Mouse (Mus musculus): ENCODE data around the gene Bpifc. TPM values are rescaled to one million over a fixed set of nuclear protein-coding genes. Genes with fewer than 3 reads are reported as not detected.

Bpifc gene
- total RNA-seq, 4 experiments from 2014 or later: 0.11 to 0.39 (median 0.20) TPM

DNA sequence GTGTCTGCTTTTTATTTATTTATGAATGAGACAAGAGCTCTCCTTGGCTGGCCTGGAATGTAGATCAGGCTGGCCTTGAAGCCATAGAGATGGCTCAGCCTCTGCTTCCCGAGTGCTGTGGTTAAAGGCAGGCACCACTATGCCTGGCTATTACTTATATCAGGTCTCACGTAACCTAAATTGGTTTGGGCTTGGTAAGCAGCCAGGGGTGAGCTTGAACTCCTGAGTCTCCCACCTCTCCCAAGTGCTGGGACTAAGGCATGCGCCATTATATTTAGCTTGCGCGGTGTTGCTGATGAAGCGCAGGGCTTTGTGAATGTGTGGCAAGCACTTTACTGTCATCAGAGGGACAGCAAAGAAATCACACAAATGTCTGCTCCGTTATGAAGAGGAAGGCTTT is 6.1 kb upstream of the Bpifc start:
- DNase-seq (ENCODE audit: low spot score in 2 of 2): no peak

GRCm38 (mm10) chr10:86011172-86011571 is 523 bp downstream of the Bpifc start:
- no peak for DNase-seq (ENCODE audit: low spot score in 2 of 2)

- DNase-seq (ENCODE audit: low spot score in 2 of 2): no peak
These were observed 1.1 kb downstream of the Bpifc start for GRCm38 (mm10) chr10:86010636-86011035.

- DNase-seq (ENCODE audit: low spot score in 2 of 2): no peak
These were observed 2.0 kb downstream of the Bpifc start for GRCm38 (mm10) chr10:86009688-86010087.

- DNase-seq (ENCODE audit: low spot score in 2 of 2): no peak
These were observed 5.2 kb downstream of the Bpifc start for GRCm38 (mm10) chr10:86006455-86006854.

DNA sequence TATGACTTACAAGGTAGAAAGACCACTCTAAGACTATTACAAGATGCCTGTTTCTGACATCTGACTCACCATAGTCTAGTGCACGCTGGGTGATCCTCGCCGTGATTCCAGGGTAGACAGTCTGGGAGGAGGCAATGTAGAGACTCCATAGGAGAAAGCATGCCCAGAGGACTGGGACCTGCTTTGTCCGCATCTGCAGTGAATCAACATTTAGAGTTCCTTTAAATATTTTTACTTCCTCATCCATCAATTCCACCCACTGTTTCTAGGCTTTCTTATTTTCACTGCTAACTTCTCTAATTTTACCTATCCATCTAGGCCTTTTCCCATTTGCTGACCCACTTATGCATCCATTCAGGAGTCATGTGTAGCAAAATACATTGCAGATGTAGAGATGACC is 11.2 kb downstream of the Bpifc start:
- DNase-seq (ENCODE audit: low spot score in 2 of 2): no peak

GRCm38 (mm10) chr10:85994543-85995104 is 17.1 kb downstream of the Bpifc start:
- no peak for DNase-seq (ENCODE audit: low spot score in 2 of 2)

GRCm38 (mm10) chr10:85993836-85994235 is 17.9 kb downstream of the Bpifc start:
- DNase-seq (ENCODE audit: low spot score in 2 of 2): no peak

DNA sequence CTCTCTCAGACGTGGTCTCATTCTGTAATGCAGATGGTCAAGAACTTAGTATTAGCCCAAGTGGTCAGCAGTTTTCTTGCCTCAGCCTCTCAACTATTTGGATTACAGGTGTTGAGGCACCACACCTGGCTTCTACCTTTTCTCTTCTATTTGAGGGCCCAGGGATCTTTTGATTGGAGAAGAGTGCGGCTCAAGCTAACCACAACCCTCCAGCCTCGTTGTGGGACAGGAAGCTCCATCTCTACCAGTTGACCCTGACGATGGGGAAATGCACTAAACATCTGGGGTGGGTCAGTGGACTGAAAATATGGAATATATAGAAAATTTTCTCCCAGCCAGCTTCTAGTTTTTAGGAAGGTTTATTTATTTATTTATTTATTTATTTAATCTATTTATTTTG is 19.3 kb downstream of the Bpifc start:
- no peak for DNase-seq (ENCODE audit: low spot score in 2 of 2)

DNA sequence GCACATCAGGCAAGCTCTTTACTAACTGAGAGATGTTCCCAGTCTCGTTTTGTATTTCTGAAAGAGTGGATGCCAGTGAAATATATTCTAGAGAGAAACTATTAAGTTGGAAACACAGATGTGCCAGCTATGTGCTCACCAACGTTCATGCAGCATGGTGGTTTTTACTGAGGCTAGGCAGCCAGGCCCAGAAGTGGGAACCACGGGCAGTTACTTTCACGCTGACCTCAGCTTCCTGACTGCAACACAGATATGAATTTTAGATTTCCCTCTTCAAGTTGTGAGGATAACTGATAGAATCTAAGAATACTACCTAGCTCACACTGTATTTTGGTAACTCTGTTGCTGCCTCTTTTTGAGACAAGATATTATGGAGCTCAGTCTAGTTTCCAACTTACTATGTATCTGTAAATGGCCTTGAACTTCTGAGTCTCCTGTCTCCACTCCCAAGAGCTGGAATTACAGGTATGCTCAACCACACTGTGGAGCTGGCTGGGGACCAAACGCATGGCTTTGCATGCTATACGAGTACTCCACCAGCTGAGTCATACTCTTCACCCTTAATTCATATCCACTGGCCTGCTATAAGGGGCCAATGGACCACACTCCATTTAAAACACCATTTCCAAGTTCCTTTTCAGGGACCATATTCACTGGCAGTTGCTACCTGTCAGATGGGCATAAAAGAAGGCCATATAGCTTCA is 22.1 kb downstream of the Bpifc start:
- DNase-seq (ENCODE audit: low spot score in 2 of 2): no peak

- peak in 1 of 2 experiments; percentile 43 for DNase-seq (ENCODE audit: low spot score in 2 of 2)
These were observed 38.8 kb downstream of the Bpifc start for GRCm38 (mm10) chr10:85972915-85973314.

DNA sequence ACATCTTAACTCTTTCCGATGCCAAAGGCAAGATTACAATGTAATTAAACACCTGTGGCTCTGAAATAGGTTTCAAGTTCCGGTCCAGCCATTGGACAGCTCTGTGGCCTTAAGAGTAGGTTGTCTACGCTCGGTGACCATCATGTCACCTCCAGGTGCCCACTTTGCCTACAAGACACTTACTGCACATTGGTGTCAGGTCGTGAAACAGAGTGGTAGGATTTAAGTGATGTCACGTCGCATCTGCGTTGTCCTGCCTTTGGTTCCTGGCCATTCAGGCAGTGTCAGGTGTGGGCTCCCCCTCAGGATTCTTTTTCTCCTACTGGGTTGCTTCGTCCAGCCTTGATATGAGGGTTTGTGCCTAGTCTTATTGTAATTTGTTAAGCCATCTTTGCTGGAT is 39.9 kb downstream of the Bpifc start:
- DNase-seq (ENCODE audit: low spot score in 2 of 2): no peak

- no peak for DNase-seq (ENCODE audit: low spot score in 2 of 2)
These were observed 41.6 kb downstream of the Bpifc start for GRCm38 (mm10) chr10:85969894-85970620.

- DNase-seq (ENCODE audit: low spot score in 2 of 2): no peak
These were observed 43.0 kb downstream of the Bpifc start for GRCm38 (mm10) chr10:85968731-85969130.

DNA sequence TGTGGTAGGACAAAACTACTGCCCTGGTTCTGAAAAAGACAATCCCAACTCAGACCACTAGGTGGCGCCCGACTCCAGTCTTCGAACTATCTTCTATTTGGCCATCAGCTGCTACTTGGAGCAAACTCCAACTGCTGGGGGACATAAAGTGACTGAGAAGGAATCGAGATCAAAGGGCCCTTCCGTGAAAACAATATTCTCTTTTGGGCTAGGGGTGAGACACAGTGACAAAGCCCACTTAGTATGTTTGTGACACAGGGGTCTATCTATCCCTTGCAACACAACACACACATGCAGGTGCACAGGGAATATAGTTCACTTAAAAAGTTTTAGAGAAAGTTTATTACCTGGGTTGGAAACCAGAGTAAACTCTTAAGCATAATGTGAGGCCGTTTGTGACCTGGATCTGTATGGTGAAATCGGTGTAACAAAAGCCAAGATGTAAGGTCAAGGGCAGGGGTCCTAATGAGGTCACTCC is 43.5 kb downstream of the Bpifc start:
- peak; percentile 55 to 88 for DNase-seq (ENCODE audit: low spot score in 2 of 2)

DNA sequence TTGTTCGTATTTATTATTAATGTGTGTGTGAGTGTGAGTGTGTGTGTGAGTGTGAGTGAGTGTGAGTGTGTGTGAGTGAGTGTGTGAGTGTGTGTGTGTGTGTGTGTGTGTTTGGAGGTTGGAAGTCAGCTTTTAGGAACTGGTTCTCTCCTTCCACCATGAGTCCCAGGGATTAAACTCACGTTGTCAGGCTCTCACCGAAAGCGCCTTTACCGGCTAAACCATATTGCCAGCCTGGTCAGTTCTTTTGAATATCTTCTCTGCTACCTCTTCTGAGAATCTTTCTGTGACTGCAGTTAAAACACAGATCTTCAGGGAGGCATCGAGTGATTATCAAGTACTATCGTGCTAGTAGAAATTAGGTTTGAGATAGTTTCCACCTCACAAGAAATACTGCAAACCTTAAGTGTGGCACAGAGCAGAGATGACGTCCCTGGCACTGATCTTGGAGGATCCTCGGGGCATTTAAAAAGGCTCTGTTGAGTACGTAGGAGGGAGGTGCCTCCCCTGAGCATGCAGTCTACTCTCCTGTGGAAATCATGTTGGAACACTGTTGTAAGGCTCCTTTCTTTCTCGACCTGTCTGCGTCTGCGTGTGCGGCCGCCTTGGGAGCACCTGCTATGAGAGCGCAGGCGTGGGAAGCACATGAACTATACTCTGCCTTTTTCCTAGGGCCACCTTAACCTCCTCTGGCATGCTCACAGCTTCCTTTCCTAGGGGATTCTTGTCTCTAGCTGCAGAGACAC is 44.1 kb downstream of the Bpifc start:
- no peak for DNase-seq (ENCODE audit: low spot score in 2 of 2)

DNA sequence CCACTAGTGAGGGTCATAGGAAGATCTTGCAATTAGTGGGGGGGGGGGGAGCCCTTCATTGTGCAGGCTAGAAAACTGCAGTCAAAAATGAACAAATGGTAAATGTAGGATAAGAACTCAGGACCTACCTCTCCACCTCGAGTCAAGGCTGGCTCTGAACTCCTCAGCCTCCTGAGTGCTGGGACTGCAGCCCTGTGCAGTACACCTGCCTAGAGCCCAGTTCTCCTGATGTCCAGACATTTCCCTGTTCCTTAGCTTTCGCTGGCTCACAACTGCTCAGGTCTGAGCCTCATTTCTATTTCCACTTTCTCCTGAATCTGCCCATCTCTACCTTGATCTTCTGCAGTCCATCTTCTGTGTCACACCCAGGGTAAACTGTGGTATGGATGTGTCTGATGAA is 45.2 kb downstream of the Bpifc start:
- no peak for DNase-seq (ENCODE audit: low spot score in 2 of 2)

DNA sequence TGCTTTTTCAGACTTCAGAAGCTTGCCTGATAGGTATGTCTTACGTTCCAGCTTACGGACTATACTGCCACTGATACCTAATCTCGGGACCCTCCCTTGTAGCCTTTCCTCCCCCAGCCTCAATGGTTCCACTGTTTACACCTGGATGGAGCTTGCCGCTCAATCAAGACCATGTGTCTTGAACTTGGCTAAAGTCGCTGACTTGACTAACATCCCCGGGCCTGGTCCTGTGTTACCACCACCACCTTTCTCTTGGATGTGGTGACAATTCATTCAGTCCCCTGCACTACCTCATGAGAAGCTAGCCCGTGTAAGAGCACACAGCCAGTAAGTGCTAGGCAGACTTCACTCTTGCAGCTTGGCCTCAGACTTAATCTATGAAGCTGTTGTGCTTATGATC is 47.4 kb downstream of the Bpifc start:
- no peak for DNase-seq (ENCODE audit: low spot score in 2 of 2)

DNA sequence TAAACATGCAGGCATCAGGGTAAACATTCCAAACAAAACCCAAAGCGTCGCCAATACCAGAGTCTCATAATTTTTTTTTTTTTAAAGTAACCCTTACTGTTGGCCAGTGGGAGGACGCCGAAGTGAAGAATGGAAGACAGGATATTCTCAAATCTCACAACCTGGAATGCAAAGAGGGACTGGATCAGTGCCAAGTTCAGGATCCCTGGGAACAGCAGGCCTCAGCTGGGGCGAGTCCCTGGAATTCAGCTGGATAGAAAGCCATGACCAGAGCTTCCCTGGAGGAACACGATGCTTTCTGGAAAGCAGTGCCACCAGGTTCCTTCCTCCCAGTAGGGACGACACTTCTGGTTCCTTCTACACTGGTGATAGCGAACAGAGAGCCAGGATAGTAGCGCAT is 48.8 kb downstream of the Bpifc start:
- no peak for DNase-seq (ENCODE audit: low spot score in 2 of 2)

- peak; percentile 93 to 99 for DNase-seq (ENCODE audit: low spot score in 2 of 2)
These were observed 54.2 kb downstream of the Bpifc start, which contains the start of gene Rtcb for GRCm38 (mm10) chr10:85957464-85957950. Gene Rtcb (minus strand): TSS chr10:85957823.

GRCm38 (mm10) chr10:85956871-85957419 is 54.8 kb downstream of the Bpifc start:
- DNase-seq (ENCODE audit: low spot score in 2 of 2): no peak
